Mouse (Mus musculus) testis, postnatal 14 days (tissue): Measurements from ENCODE around the gene Robo4.

Experiments
- DNase-seq: peaks from one replicate; pipeline ENCODE4 v3.0.0; 2021; ENCODE audit warnings: low spot score

The Robo4 gene

DNA sequence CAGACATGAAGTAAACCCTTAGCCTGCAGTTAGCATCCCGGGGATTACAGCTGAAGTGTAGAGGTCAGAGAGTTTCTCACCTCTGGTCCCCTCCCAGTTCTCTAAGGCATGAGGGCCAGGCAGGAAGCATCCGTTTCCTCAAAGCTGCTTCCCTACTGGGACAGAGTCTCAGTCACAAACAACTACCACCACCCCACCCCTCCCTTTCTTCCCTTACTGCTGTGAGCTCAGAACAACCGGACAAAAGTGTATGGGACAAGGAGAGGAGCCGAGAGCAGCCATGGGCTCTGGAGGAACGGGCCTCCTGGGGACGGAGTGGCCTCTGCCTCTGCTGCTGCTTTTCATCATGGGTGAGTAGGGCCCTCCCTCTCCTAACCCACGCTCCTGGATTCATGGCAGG, at the start of gene Robo4:
Gene Robo4, plus strand, starts transcription at position 96 of the 400 bp plus-strand sequence.
- DNase-seq: no peak

DNA sequence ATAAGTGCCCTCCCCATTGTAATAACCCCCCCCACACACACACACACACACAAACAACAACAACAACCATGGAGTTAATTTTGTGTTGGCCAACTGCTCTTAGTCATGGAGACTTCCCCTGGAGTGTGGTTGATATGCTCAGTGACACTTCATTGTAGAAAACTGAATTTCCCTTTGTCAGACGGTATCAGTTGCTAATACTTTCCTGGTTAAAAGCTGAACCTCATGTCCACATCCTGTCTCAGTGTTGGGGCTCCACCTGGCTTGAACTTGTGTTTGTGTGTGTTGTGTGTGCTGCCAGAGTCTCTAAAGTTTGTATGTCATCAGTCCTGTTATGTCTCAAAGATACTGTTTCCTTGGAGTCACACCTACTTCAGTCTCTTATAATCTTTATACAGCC, 47.2 kb upstream of the Robo4 start:
- DNase-seq: no peak

DNA sequence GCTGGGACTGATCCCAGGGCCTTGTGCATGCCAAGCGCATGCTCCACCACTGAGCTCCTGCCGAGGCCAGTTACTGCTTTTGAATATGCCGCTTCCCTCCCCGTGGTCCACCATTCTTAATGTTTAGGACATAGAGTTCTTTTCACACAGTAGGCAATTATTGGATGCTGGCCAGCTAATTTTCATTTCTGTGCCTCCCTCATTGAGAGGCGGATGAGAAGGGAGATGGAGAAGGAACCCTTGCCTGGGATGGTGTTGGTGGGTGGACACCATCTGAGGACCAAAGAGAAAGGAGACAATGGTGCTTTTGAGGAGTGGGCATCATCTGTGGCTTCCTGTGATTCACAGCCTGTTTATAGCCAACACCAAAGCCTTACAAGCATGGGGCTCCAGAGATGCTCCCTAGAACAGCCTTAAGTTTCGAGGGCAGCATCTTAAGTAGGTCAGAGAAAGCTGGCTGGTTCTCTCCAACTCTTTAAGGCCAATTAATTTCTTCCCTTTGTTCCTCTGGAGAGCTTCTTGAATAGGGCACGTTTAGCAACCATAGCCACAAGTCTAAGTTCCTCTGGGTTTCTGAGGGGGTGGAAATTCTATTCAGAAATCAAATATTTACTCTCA, 42.9 kb upstream of the Robo4 start:
- DNase-seq: no peak

DNA sequence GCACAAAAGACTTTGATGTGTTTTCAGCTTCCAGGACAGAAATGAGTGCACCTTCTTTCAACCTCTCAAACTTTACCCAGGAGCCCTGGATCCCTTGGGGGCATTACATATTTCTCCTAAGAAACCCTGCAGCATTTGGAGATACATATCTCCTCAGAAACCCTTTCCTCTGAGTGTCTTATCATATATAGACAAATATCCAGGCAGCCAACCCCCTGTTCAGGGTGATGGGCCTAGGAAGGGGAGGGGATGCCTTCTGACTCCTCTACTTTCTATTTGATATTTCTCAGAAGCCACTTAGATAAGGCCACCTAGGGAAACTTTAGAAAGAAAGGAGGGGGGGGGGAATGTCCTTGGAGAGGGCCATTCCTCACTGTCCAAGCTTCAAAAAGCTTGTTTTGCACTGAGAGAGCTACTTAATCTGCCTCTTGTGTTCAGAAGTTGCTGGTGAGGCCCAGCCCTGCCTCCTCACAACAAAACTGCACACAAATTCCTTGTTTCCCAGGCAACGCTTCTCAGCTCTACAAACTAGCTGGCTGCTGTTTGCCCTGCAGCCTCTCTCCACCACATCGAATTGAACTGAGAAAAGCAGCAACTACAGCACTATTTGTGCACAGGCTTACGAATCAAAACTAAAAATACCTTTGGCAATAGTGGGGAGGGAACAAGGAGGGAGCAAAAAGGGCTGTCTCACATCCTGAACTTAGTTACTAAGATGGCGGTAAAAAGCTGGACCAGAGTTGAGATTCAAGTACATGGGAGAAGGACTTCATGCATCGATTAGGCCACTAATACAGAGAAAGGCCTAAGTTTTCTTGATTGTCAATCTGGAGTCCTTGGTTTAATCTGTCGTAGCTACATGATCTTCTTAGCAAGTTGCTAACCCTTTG, 42.1 kb upstream of the Robo4 start:
- DNase-seq: peak; percentile 27

DNA sequence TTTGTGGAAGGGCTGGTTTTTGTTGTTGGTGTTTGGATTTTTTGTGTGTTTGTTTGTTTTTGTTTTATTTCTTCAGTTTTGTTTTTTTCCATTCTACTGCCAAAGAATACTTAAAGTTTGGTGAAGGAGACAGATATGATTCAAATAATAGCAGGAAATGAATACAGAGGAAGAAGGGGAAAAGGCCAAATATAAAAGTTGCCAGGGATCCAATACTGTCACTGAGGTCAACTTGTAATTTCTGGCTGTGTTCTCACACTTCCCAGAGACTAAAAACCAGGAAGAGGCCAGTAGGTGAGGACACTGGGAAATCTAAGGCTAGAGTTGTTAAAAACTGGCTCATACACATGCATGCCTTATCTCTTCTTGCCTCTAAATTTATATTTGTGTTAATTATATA, 39.6 kb upstream of the Robo4 start:
- DNase-seq: no peak

DNA sequence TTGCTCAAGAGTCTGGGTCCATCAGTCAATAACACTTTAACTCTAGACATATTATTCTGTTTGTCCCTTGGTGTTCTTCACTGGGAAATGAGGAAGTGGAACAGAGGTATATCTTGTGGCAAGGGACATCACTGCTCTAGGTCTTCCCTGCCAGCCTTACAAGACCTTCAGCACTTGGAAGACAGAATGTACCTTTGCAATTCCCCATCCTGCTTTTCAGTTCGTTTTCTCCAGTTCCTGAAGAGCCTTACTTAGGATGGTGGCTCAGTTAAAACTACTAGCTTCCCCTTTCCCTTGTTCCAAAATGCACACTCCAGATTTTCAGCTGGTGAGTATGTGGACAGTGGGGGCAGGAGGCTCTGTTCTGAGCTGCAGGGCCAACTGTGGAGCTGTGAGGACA, 38.8 kb upstream of the Robo4 start:
- DNase-seq: no peak

DNA sequence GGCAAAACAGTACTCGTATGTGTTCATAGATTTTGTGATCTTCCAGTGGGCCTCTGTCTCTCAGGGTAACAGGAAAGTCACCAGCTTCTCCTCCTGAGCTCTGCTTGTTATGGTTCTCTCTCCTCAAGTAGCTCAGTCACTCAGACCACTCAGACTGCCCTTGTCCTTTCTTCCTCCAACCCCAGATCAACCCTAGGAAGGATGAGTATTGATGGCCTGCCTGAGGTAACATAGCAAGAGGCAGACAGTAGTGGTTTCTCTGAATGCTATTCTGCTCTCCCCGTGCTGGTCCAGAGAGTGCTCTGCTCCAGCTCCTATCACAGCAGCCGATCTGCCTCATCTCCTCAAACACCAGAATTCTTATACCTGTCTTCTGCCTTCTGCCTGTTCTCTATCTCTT, 38.1 kb upstream of the Robo4 start:
- DNase-seq: no peak

DNA sequence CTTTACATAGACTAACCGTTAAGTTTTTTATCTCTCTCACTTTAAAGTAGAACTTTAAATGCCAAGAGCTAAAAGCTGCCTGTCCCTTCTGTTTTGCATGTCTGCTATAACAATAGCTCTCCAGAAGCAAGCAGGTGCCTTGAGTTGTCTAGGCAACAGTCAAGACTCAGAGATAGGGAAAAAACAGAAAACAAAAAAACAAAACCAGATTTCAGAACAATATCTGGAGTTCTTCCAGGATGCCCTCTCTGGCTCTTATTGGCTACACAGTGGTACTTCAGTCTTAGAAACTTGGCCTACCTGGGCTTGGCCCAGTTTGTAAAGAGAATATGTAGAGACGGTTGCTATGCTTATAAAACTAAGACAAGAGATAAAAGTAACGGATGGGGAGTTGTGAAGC, 37.3 kb upstream of the Robo4 start:
- DNase-seq: no peak

DNA sequence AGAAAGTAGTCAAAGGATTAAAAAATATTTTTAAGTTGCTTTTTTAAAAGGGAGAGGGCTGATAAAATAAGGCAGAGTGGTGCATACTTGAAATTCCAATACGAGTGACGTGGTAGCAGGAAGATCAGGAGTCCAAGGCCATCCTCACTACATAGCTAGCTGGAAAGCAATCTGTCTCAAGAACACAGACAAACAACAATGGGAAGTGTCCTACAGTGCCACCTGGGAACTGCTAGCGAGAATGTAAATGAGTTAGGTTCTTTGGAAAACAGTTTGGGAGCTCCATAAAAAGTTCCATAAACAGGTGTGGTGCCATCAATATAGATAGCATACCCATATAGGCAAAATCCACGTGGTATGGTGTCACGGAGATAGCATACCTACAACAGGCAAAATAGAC, 36.0 kb upstream of the Robo4 start:
- DNase-seq: no peak

DNA sequence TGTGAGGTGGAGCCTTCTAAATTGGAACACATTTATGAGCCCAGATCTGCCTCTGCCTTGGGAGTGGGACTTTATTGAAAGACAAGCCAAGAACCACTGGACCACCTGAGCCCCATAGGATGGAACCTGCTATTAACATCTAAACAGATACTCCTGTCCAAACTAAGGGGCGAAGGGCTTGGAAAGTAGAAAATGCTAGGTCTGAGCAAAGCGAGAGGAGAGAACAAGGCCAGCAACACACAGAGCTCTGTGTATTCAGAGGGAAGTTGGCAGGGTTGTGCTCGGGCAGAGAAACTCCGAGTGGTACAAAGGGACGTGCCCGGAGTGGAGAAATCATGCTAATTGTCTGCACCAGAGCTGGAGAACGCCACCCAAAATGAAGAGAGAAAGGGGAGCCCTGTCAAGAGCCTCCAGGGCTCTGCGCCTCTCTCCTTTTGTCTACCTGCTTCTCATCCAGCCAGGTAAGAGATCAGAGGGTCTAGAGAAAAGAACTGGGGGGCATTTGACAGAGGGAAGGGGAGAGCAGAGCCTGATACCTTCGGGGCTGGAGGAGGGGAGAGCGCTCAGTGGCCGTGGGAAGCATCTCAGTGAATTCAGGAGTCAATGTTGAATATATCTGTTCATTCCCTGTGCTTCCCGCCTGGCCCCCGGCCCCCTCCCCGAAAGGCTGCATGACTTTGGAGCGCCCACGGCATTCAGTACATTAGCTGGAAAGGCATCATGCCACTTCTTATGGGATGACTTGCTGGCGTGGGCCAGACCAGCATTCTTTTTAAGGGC, 34.2 kb upstream of the Robo4 start, which contains the start of gene Hepacam:
Gene Hepacam, plus strand, starts transcription at position 51 of the 780 bp plus-strand sequence.
- no peak for DNase-seq

DNA sequence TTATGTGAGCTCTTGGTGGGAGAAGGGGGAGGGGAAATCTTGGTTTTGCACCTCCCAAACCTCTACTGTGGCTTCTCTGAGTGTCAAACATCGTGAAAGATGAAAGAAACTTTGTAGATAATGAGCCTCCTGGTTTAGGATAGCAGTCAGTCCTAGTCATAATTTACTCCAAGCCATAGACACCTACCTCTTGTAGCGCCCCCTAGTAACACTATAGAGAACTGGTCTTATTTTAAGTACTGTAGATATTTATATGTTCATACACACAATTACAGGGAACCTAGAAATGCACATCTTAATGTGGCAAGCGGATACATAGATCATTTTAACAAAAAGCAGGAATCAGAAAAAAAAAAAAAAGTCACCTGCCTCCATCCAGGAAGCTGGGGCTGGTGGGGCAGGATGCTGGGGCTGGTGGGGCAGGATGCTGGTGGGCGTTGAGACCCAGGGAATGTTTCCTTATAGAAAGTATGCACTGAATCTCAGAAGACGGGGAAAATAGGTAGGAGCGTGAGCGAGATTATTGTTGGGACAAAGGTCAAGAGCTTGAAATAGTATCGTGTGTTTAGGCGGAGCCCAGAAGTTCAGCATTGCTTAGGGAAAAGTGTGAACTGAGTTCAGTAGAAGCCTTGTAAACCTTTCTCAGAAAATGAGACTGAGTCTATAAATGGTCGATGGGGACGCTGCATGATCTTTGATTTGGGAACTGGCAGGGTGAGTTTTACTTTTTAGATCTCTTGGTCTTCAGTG, 33.4 kb upstream of the Robo4 start:
- no peak for DNase-seq

DNA sequence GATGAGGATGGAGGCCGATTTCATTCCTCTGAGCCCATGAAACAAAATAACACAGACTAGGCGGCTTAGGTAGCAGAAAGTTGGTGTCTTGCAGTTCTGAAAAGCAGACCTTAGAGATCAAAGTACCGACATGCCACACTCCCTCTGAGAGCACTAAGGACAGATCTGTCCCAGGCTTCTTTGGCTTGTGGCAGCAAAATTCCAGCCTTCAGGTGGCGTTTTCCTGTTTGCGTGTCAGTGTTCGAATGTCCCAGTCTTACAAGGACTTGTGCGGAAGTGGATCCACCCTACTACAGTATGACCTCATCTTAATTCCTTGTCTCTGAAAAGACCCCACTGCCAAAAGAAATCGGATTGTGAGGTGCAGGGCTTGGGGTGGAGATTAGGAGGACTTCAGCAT, 32.8 kb upstream of the Robo4 start:
- no peak for DNase-seq

DNA sequence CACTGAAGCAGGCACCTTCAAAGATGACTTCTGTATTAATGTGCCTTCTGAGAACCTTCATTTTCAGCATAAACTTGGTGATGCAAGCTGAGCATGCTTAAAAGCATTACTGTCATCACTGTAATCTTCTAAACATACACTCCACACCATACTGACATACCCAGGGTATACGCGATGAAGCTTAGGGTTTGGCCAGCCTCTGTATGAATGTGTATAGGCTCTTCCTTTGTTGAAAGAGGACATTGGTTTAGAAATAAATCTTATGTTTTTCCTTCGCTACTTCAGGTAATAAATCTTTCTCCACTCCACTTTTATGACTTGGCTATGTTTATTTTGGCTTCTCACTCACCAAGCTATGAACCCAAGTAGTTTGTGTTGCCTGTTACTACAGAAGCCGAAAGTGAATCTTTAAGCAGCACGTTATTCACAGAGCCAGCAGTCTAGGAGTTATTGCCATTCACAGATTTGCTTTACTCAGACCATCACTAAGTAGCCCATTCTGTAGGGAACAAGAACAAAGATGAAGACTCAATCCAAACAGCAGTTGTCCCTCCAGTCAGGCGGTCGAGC, 30.4 kb upstream of the Robo4 start:
- DNase-seq: no peak

DNA sequence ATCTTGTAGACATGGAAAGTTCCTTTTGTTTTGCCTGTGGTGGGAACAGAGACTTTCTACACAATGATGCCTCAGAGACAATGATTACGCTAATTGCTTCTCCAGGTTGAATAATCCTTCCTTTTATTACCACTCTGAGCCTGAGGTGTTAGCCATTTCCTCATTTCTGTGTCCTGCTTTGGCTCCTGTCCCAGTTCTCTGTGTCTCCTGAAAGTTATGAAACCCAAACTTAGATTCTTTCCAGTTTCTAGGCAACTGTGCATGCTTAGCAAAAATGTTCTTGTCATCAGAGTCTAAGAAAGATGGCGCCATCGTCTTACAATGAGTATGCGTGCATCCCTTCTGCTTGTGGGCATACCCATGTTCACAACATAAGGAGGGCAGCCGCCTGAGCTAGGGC, 26.0 kb upstream of the Robo4 start:
- no peak for DNase-seq

DNA sequence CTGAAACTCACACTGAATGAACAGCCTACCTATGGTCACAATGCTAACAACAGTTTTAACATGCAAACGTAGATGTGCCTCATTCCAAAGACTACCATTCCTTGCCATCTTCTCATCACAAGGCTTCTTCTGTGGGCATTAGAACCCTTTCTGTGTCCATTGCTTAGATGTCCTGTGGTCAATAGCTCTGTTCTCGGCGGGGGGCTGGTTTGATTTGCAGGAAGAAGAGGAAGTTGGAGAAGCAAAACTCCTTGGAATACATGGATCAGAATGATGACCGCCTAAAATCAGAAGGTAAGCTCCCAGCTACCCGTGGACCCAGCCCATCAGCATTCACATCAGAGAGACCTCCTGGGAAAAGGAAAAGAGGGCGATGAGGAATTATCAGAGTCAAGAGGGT, 18.5 kb upstream of the Robo4 start:
- no peak for DNase-seq

DNA sequence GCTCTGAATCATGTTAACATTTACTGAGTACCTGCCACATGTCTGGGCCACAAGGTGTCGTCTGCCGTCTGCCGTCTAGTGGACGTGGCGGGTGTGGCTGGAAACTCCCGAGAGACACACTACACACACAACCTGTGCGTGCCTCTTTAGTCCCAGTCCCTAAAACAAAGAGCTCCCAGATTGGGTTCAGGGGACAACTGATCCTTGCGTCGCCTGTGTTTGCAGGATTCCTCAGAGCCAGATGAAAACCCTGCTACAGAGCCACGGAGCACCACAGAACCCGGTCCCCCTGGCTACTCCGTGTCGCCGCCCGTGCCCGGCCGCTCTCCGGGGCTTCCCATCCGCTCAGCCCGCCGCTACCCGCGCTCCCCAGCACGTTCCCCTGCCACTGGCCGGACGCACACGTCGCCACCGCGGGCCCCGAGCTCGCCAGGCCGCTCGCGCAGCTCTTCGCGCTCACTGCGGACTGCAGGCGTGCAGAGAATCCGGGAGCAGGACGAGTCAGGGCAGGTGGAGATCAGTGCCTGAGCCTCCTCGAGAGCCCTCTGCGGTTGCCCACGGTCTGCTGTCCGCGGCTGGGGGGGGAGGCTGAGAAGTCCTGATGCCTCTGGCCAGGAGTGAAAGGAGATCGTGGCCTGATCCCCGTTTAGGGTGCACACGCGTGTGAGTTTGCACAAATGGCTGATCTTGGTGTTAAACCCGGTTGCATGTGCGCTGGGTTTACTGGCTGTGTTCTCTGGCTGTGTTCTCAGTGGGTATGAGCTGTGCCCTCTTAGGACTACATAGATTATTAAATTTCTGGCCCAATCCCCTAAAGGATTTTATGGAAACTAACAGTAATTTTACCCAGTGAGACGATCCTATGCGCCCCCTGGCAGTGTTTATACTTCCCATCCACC, 17.2 kb upstream of the Robo4 start:
- no peak for DNase-seq

DNA sequence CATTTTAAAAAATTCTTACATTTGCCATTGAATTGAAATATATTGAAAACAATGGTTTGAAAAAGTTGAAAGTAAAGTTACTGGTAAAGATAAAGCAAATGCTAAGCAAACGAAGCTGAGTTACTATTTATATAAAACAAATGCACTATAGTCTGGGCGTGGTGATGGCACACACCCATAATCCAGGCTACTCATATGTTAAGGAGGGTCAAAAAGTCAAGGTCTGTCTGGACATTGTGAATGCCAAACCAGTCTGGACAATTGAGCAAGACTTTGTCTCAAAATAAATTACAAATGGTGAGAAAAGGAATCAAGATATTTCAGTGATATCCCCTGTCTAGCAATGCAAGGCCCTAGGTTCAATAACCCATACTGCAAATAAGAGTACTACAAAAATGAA, 10.8 kb upstream of the Robo4 start:
- no peak for DNase-seq

DNA sequence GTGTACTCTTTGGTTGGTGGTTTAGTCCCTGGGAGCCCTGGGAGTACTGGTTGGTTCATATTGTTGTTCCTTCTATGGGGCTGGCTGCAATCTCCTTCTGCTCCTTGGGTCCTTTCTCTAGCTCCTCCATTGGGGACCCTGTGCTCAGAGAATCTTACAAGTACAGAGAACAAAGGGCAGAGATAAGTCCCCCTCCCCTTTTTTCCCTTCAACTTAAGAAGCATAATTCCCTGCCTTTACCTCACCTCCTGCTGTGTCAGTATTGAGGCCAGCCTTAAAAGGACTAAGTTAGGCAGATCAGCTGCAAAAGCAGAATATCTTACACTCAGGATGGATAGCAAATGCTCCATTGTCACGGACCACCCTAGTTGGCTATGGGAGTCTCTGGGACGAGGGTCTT, 9.6 kb upstream of the Robo4 start:
- DNase-seq: no peak

DNA sequence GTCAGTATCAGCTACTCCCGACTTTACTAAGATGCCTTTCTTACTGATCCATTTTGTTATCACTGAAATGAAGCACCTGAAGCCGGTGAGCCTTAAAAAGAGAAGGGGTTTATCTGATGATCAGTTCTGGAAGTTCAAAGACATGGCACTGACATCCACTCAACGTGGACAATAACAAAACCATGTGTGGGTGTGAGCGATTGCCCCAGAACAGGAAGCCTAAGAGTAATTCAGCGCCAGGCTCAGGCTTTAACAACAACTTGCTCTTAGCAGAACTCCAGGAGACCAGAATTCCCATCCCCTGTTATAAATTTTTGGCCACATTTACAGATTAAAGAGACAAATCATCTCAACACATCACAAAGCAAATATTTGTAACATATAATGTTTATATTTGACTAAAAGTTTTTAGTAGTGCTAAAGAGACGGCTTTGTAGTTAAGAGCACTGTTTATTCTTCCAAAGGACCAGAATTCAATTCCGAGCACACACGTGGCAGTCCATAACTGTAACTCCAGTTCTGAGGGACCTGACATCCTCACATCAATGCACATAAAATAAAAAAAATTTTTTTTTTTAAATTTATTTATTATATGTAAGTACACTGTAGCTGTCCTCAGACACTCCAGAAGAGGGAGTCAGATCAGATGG, 8.1 kb upstream of the Robo4 start:
- DNase-seq: no peak

DNA sequence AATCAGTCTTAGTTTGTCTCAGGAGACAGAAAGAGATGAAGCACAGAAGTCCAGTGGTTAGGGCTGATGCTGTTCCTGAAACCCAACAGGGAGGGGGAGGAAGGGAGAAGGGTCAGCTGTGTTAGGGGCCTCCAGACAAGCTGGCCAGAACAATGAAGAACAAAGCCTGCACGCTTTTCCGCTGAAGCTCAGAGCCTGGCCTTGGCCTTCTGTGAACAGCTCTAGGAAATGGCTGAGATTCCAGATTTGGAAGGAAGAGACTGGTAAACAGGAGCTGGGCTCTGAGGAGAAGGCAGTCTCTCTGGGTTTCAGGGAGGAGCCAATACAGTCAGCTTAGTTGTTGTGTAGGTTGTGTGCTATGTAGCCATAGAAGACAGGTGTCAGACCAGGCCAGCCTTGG, 1.1 kb upstream of the Robo4 start:
- no peak for DNase-seq
